Mouse (Mus musculus): ENCODE measurements at regions not wholly inside any gene's neighbourhood (a gene's known extent, or its start where the extent isn't known, plus 50 kb on each side); places are given as distances from the start of the nearest gene placed in this dataset.
A peak's percentile ranks its signal among the peaks of the same experiment; 100 is the strongest.

GRCm38 (mm10) chrX:51294797-51295506, 88.6 kb upstream of the Mbnl3 start:
- DNase-seq (ENCODE audit: extremely low read depth, low read depth) = peak; percentile 28

DNA sequence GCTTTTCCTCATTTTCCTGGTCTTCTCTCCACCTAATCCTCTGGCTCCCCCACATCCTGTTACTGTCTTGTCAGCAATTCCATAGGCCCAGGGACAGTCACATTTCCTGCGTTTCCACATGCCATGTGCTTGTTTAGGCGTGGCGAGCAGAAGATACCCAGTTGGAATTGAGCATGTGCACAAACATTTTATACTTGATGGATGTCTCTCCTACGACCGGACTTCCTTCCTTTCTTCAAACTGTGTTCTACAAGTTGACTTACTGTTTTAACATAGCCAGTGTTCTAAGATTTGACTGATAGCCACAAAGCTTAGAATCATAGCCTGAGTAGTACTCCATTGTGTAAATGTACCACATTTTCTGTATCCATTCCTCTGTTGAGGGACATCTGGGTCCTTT, 86.0 kb upstream of the Mbnl3 start:
- no peak for DNase-seq (ENCODE audit: extremely low read depth, low read depth)

DNA sequence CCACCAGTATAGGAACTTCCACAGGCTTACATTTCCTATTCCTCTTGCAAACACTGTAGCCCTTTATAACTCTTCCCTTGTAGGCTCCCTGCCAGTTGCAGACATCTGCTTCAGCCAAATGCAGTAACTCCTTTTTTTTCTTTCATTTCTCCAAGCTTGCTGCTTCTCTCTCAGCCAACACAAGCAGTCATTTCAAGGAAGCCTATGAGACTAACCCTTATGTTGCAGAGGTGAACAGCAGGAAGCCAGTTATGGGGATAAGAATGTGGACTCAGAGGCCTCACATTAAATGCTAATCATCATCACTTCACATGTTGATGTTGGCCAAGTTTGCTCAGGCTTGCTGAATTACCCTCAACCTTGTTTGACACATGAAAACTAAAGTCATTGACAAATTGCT, 71.9 kb upstream of the Mbnl3 start:
- no peak for DNase-seq (ENCODE audit: extremely low read depth, low read depth)

GRCm38 (mm10) chrX:51264746-51265145, 58.4 kb upstream of the Mbnl3 start:
- DNase-seq (ENCODE audit: extremely low read depth, low read depth) = no peak

All from MEL-GATA-1-ER (cell line).